Mouse (Mus musculus): ENCODE data around the gene Tenm1. TPM values are rescaled to one million over a fixed set of nuclear protein-coding genes. Genes with fewer than 3 reads are reported as not detected.

Tenm1 gene
- total RNA-seq (2012; rRNA removed): 1.6 TPM in 2 replicates

- TF ChIP-seq ZNF384 (IDR thresholded peaks at IDR 0.05; ENCODE audit: low read depth, low read length) (peak; percentile 40; the same call in 1 of the 2 replicates), HCFC1 (IDR thresholded peaks at IDR 0.05; ENCODE audit: borderline replicate concordance, insufficient read depth, low read length) (no peak)
These were observed at the start of gene Tenm1 for GRCm38 (mm10) chrX:43428855-43429263. TSS of gene Tenm1 (minus strand) at chrX:43429126.

GRCm38 (mm10) chrX:43467311-43467710, 38.4 kb upstream of the Tenm1 start:
- no peaks in the 10 kb centered on the region for H3K4me1 ChIP-seq (ENCODE audit: control insufficient read depth in 2 of 2, insufficient read depth in 2 of 2, low read length in 2 of 2, poor library complexity in 1 of 2)
- no peak for TF ChIP-seq MAFK (IDR thresholded peaks at IDR 0.05; ENCODE audit: insufficient read depth, low read depth, low read length)
- no peak for TF ChIP-seq HCFC1 (IDR thresholded peaks at IDR 0.05; ENCODE audit: borderline replicate concordance, insufficient read depth, low read length)

More at GRCm38 (mm10) chrX:43428855-43429263, at the start of gene Tenm1:
- DNase-seq (ENCODE audit: low read depth, low spot score): no peak
- H3K36me3 ChIP-seq (ENCODE audit: control insufficient read depth, insufficient read depth, low read length, poor library complexity, severe bottlenecking): no peaks in the 10 kb centered on the region
- no peak within 1 kb of the TSS for H3K27ac ChIP-seq (ENCODE audit: insufficient read depth, low read depth, low read length, poor library complexity, severe bottlenecking)
- peak within 1 kb of the TSS; percentile 42 for H3K9ac ChIP-seq (ENCODE audit: insufficient read depth, low read depth, low read length, poor library complexity, severe bottlenecking)
- in situ Hi-C loops (cut with MboI; ENCODE audit: low sequenced_read_pairs in 2 of 2, unreplicated experiment in 2 of 2): no loop called here
- H3K4me3 ChIP-seq (ENCODE audit: insufficient read depth in 1 of 2, low read depth in 1 of 2, low read length in 2 of 2, poor library complexity in 1 of 2, severe bottlenecking in 1 of 2): peak within 1 kb of the TSS; percentile 44 to 69
- H3K9me3 ChIP-seq (ENCODE audit: control insufficient read depth, insufficient read depth, low read depth, low read length): no peaks in the 10 kb centered on the region
- no peaks in the 10 kb centered on the region for H3K4me1 ChIP-seq (ENCODE audit: control insufficient read depth in 2 of 2, insufficient read depth in 2 of 2, low read length in 2 of 2, poor library complexity in 1 of 2)

GRCm38 (mm10) chrX:43430581-43430980, 1.7 kb upstream of the Tenm1 start:
- no peak for DNase-seq (ENCODE audit: low read depth, low spot score)

More at GRCm38 (mm10) chrX:43467311-43467710, 38.4 kb upstream of the Tenm1 start:
- Histone ChIP-seq H3K9me3 (ENCODE audit: control insufficient read depth, insufficient read depth, low read depth, low read length) (no peaks in the 10 kb centered on the region), H3K4me3 (ENCODE audit: insufficient read depth in 1 of 2, low read depth in 1 of 2, low read length in 2 of 2, poor library complexity in 1 of 2, severe bottlenecking in 1 of 2) (no peak overlapping the region), H3K9ac (ENCODE audit: insufficient read depth, low read depth, low read length, poor library complexity, severe bottlenecking) (no peak overlapping the region), H3K27ac (ENCODE audit: insufficient read depth, low read depth, low read length, poor library complexity, severe bottlenecking) (no peak overlapping the region), H3K36me3 (ENCODE audit: control insufficient read depth, insufficient read depth, low read length, poor library complexity, severe bottlenecking) (no peaks in the 10 kb centered on the region)
- in situ Hi-C loops (cut with MboI; ENCODE audit: low sequenced_read_pairs in 2 of 2, unreplicated experiment in 2 of 2): no loop called here
- DNase-seq (ENCODE audit: low read depth, low spot score): peak; percentile 56

GRCm38 (mm10) chrX:43429982-43430531, 1.1 kb upstream of the Tenm1 start:
- no peak for DNase-seq (ENCODE audit: low read depth, low spot score)
- in situ Hi-C loops (cut with MboI; ENCODE audit: low sequenced_read_pairs in 2 of 2, unreplicated experiment in 2 of 2): no loop called here
- H3K9ac ChIP-seq (ENCODE audit: insufficient read depth, low read depth, low read length, poor library complexity, severe bottlenecking): peak overlapping the region; percentile 36; the same call in 1 of the 2 replicates

More at GRCm38 (mm10) chrX:43430581-43430980, 1.7 kb upstream of the Tenm1 start:
- H3K9ac ChIP-seq (ENCODE audit: insufficient read depth, low read depth, low read length, poor library complexity, severe bottlenecking): no peak overlapping the region
- H3K4me3 ChIP-seq (ENCODE audit: insufficient read depth in 1 of 2, low read depth in 1 of 2, low read length in 2 of 2, poor library complexity in 1 of 2, severe bottlenecking in 1 of 2): peak overlapping the region; percentile 38 to 42
- H3K36me3 ChIP-seq (ENCODE audit: control insufficient read depth, insufficient read depth, low read length, poor library complexity, severe bottlenecking): no peaks in the 10 kb centered on the region
- no peak for TF ChIP-seq HCFC1 (IDR thresholded peaks at IDR 0.05; ENCODE audit: borderline replicate concordance, insufficient read depth, low read length)
- no peak for TF ChIP-seq ZC3H11A (IDR thresholded peaks at IDR 0.05; ENCODE audit: borderline replicate concordance, low read depth, low read length)
- TF ChIP-seq CHD2 (IDR thresholded peaks at IDR 0.05; ENCODE audit: low read depth, low read length): no peak
- TF ChIP-seq MAFK (IDR thresholded peaks at IDR 0.05; ENCODE audit: insufficient read depth, low read depth, low read length): no peak
- no peak for TF ChIP-seq ZNF384 (IDR thresholded peaks at IDR 0.05; ENCODE audit: low read depth, low read length)
- no peaks in the 10 kb centered on the region for H3K4me1 ChIP-seq (ENCODE audit: control insufficient read depth in 2 of 2, insufficient read depth in 2 of 2, low read length in 2 of 2, poor library complexity in 1 of 2)
- H3K9me3 ChIP-seq (ENCODE audit: control insufficient read depth, insufficient read depth, low read depth, low read length): no peaks in the 10 kb centered on the region
- no peak overlapping the region; the same call in 1 of the 2 replicates for H3K27ac ChIP-seq (ENCODE audit: insufficient read depth, low read depth, low read length, poor library complexity, severe bottlenecking)
- in situ Hi-C loops (cut with MboI; ENCODE audit: low sequenced_read_pairs in 2 of 2, unreplicated experiment in 2 of 2): no loop called here

GRCm38 (mm10) chrX:43429337-43429736, 411 bp upstream of the Tenm1 start:
- no peak for DNase-seq (ENCODE audit: low read depth, low spot score)

More at GRCm38 (mm10) chrX:43429982-43430531, 1.1 kb upstream of the Tenm1 start:
- Histone ChIP-seq H3K4me1 (ENCODE audit: control insufficient read depth in 2 of 2, insufficient read depth in 2 of 2, low read length in 2 of 2, poor library complexity in 1 of 2) (no peaks in the 10 kb centered on the region), H3K4me3 (ENCODE audit: insufficient read depth in 1 of 2, low read depth in 1 of 2, low read length in 2 of 2, poor library complexity in 1 of 2, severe bottlenecking in 1 of 2) (peak overlapping the region; percentile 38 to 42), H3K36me3 (ENCODE audit: control insufficient read depth, insufficient read depth, low read length, poor library complexity, severe bottlenecking) (no peaks in the 10 kb centered on the region), H3K9me3 (ENCODE audit: control insufficient read depth, insufficient read depth, low read depth, low read length) (no peaks in the 10 kb centered on the region), H3K27ac (ENCODE audit: insufficient read depth, low read depth, low read length, poor library complexity, severe bottlenecking) (no peak overlapping the region)
- TF ChIP-seq HCFC1 (IDR thresholded peaks at IDR 0.05; ENCODE audit: borderline replicate concordance, insufficient read depth, low read length): no peak
- no peak for TF ChIP-seq CHD2 (IDR thresholded peaks at IDR 0.05; ENCODE audit: low read depth, low read length)

More at GRCm38 (mm10) chrX:43429337-43429736, 411 bp upstream of the Tenm1 start:
- Histone ChIP-seq H3K4me3 (ENCODE audit: insufficient read depth in 1 of 2, low read depth in 1 of 2, low read length in 2 of 2, poor library complexity in 1 of 2, severe bottlenecking in 1 of 2) (peak overlapping the region in 1 of 2 experiments; percentile 69; a peak in 2 of 4 replicates), H3K36me3 (ENCODE audit: control insufficient read depth, insufficient read depth, low read length, poor library complexity, severe bottlenecking) (no peaks in the 10 kb centered on the region), H3K9me3 (ENCODE audit: control insufficient read depth, insufficient read depth, low read depth, low read length) (no peaks in the 10 kb centered on the region), H3K4me1 (ENCODE audit: control insufficient read depth in 2 of 2, insufficient read depth in 2 of 2, low read length in 2 of 2, poor library complexity in 1 of 2) (no peaks in the 10 kb centered on the region), H3K9ac (ENCODE audit: insufficient read depth, low read depth, low read length, poor library complexity, severe bottlenecking) (no peak overlapping the region), H3K27ac (ENCODE audit: insufficient read depth, low read depth, low read length, poor library complexity, severe bottlenecking) (no peak overlapping the region)
- no peak for TF ChIP-seq HCFC1 (IDR thresholded peaks at IDR 0.05; ENCODE audit: borderline replicate concordance, insufficient read depth, low read length)
- TF ChIP-seq CHD2 (IDR thresholded peaks at IDR 0.05; ENCODE audit: low read depth, low read length): no peak
- TF ChIP-seq MAFK (IDR thresholded peaks at IDR 0.05; ENCODE audit: insufficient read depth, low read depth, low read length): no peak
- TF ChIP-seq ZC3H11A (IDR thresholded peaks at IDR 0.05; ENCODE audit: borderline replicate concordance, low read depth, low read length): no peak
- no peak for TF ChIP-seq ZNF384 (IDR thresholded peaks at IDR 0.05; ENCODE audit: low read depth, low read length)
- in situ Hi-C loops (cut with MboI; ENCODE audit: low sequenced_read_pairs in 2 of 2, unreplicated experiment in 2 of 2): no loop called here
